Mouse (Mus musculus) heart, embryonic 11.5 days (tissue): ENCODE data around the gene Amh. TPM values are rescaled to one million over a fixed set of nuclear protein-coding genes. Genes with fewer than 3 reads are reported as not detected.

Experiments
- ATAC-seq: fragments of 200-750 bp; cut with Nextera tagmentation; replicated peaks from 2 replicates; pipeline ENCODE4 v1.8.0; 2017; ENCODE audit warnings: moderate library complexity; ENCODE audit not compliant: insufficient number of reproducible peaks, low FRiP score, low TSS enrichment
- H3K27ac ChIP-seq: fragments of 300-500 bp; sonication (generic); 2 replicates; pipeline ENCODE4 v1.5.1; 2014; ENCODE audit warnings: mild to moderate bottlenecking, low read depth, low read length
- H3K27me3 ChIP-seq: fragments of 300-500 bp; sonication (generic); 2 replicates; pipeline ENCODE4 v1.6.1; 2014; ENCODE audit warnings: mild to moderate bottlenecking, low read length, mixed read lengths; ENCODE audit not compliant: control insufficient read depth, insufficient read depth
- H3K36me3 ChIP-seq: fragments of 300-500 bp; sonication (generic); 2 replicates; pipeline ENCODE4 v1.6.1; 2014; ENCODE audit warnings: mild to moderate bottlenecking, low read length, moderate library complexity, mixed read lengths; ENCODE audit not compliant: control insufficient read depth, insufficient read depth
- H3K4me1 ChIP-seq: fragments of 300-500 bp; sonication (generic); 2 replicates; pipeline ENCODE4 v1.6.1; 2014; ENCODE audit warnings: low read length; ENCODE audit not compliant: control insufficient read depth, insufficient read depth
- H3K4me2 ChIP-seq: fragments of 300-500 bp; sonication (generic); 2 replicates; pipeline ENCODE4 v1.6.1; 2014; ENCODE audit warnings: mild to moderate bottlenecking, moderate library complexity
- H3K4me3 ChIP-seq: fragments of 300-500 bp; sonication (generic); 2 replicates; pipeline ENCODE4 v1.5.1; 2014; ENCODE audit warnings: low read depth, low read length
- H3K9ac ChIP-seq: fragments of 300-500 bp; sonication (generic); 2 replicates; pipeline ENCODE4 v1.6.1; 2014; ENCODE audit warnings: mild to moderate bottlenecking, low read depth, low read length, moderate library complexity
- H3K9me3 ChIP-seq: fragments of 300-500 bp; sonication (generic); replicated peaks from 2 replicates; pipeline ENCODE4 v1.6.1; 2016; ENCODE audit warnings: low read length; ENCODE audit not compliant: control insufficient read depth
- WGBS: fragments of 180-500 bp; shearing (Covaris S2); extraction: QIAGEN DNeasy Blood & Tissue Kit; methylation state at CpG from one replicate; pipeline ENCODE4 v1.1.7; 2014; ENCODE audit not compliant: insufficient replicate concordance; 5-methylcytosine and 5-hydroxymethylcytosine counted together
- polyA plus RNA-seq: library from polyadenylated mRNA; unstranded; fragments of >200 nt; fragmentation: Nextera tagmentation; extraction: Ambion mirVana; gene quantifications from 2 replicates; pipeline ENCODE4 v1.2.1, GENCODE M21; 2014

The Amh gene
- polyA plus RNA-seq, 1 experiment from 2014 or later = 0.11 TPM

GRCm38 (mm10) chr10:80843087-80843930 is 38.3 kb downstream of the Amh start:
- H3K4me2 ChIP-seq = peak overlapping the region; percentile 79
- H3K4me3 ChIP-seq = peak overlapping the region; percentile 47
- no peaks in the 10 kb centered on the region for H3K9me3 ChIP-seq
- ATAC-seq = 0 out of 2 replicates have a peak, but pooled peaks have one; percentile 31
- 7% methylated on average over 32 of the region's 32 CpGs for WGBS
- H3K9ac ChIP-seq = peak overlapping the region; percentile 64
- H3K36me3 ChIP-seq = no peaks in the 10 kb centered on the region
- H3K27ac ChIP-seq = no peak overlapping the region
- H3K27me3 ChIP-seq = peaks cover 59% of the 10 kb centered on the region
- H3K4me1 ChIP-seq = peaks cover 11% of the 10 kb centered on the region

DNA sequence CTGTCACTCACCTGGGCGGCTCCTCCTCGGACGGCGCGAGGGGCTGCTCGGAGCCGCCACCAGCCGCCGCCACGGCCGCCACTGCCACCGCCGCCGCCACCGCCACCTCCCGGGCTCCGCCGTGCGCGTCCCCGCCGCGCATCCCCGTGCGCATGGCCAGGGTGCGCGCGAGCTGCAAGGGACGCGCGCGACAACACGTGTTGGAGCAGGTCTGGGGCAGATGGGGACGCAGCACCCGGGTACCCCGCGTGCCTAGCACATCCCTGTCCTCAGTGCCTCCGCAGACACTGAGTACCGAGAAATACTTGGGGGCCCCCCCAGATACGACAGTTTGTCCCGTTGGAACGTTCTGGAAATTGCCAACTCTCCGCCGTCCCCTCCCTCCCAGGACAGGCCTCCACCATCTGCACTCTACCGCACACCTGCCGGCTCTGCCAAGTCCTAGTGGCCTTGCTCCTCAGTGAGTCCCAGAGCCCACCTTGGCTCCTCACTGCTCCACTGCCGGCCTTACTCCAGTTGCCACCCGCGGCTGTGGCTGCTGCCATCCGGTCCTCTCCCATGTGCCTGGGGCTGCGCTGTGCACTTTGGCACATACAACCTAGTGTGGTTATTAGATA is 39.0 kb downstream of the Amh start, which contains the start of gene Lingo3:
Lingo3 (minus strand) TSS at position 109 of the 617 bp plus-strand sequence.
- Histone ChIP-seq H3K9me3 (no peaks in the 10 kb centered on the region), H3K9ac (peak within 1 kb of the TSS; percentile 64), H3K36me3 (no peaks in the 10 kb centered on the region), H3K27ac (no peak within 1 kb of the TSS), H3K4me1 (peaks cover 10% of the 10 kb centered on the region), H3K27me3 (peaks cover 55% of the 10 kb centered on the region), H3K4me3 (peak within 1 kb of the TSS; percentile 47), H3K4me2 (peak within 1 kb of the TSS; percentile 79)
- WGBS = 6% methylated on average over 40 of the region's 51 CpGs
- no peak for ATAC-seq

DNA sequence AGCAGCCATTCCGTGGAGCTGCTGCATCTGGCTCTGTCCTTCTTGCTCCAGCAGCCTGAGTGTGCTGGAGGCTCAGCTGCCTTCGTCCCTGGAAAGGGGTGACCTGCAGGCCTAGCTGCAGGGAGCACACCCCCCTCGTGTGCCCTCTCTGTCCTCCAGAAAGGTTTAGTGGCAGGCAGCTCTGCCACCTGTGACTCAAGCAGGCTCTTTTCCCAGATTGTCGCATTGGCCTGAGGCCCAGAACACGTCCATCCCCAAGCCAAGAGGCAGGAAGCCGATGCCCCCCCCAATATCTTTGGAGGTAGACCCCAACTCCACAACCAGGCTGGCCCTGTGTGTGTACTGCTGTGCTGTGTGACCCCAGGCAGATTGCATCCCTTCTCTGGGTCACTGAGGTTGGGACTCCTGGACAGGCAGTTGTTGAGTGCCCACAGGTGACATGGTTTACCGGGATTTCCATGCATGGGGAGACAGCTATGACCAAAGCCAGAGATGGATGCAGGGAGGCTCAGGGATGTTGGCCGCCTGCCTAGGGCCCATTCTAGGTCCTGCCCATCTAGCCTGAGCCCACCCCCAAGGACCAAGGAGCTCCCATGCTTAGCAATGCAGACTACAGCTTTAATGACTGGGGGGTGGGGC is 40.1 kb downstream of the Amh start:
- H3K9ac ChIP-seq = no peak overlapping the region
- no peak overlapping the region for H3K4me3 ChIP-seq
- H3K36me3 ChIP-seq = no peaks in the 10 kb centered on the region
- H3K27ac ChIP-seq = no peak overlapping the region
- peaks cover 53% of the 10 kb centered on the region for H3K27me3 ChIP-seq
- no peaks in the 10 kb centered on the region for H3K9me3 ChIP-seq
- peaks cover 10% of the 10 kb centered on the region for H3K4me1 ChIP-seq
- no peak overlapping the region for H3K4me2 ChIP-seq
- WGBS = 57% methylated on average over 8 of the region's 8 CpGs
- ATAC-seq = no peak

DNA sequence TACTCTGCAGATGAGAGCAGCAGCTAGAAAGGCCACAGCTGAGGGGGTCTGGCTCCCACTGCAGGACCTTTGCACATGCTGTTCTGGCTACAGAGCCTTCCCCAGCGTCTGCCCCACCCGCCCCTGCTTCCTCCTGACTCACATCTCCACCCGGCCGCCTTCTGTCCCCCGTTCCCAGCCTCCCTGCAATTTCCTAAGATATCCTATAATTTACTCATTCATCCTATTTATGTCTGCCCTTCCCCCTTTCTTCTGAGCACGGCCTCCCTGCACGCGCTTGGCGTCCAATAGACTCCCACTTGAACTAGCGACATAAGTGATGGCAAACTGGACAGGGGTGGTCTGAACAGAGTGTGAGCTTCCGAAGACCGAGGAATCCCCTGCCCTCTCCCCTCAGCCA is 40.7 kb downstream of the Amh start:
- no peak overlapping the region for H3K27ac ChIP-seq
- H3K4me2 ChIP-seq = no peak overlapping the region
- no peak overlapping the region for H3K9ac ChIP-seq
- H3K4me3 ChIP-seq = no peak overlapping the region
- peaks cover 51% of the 10 kb centered on the region for H3K27me3 ChIP-seq
- no peak for ATAC-seq
- 79% methylated on average over 12 of the region's 12 CpGs for WGBS
- H3K36me3 ChIP-seq = no peaks in the 10 kb centered on the region
- peaks cover 10% of the 10 kb centered on the region for H3K4me1 ChIP-seq
- H3K9me3 ChIP-seq = no peaks in the 10 kb centered on the region

DNA sequence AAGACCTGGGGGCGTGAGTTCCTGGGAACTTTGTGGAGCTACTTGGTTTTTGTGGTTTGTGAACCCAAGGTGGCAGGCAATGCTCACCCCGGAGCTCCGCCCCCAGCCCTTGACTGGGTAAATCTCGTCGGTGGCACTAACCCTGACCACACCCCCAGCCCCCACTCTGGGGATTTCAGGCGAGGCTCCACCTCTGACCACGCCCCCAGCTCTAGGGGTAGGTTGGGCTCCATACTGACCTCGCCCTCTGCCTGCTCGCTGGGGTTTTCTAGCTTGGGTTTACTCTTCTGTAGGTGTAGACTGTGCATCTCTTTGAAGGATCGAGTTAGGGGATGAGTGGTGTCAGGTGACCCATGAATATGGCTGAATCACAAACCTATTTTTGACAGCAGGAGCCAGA is 43.5 kb downstream of the Amh start:
- Histone ChIP-seq H3K27me3 (peaks cover 28% of the 10 kb centered on the region), H3K36me3 (peaks cover 13% of the 10 kb centered on the region), H3K9ac (no peak overlapping the region), H3K9me3 (no peaks in the 10 kb centered on the region), H3K4me3 (no peak overlapping the region), H3K4me2 (no peak overlapping the region), H3K27ac (peak overlapping the region; percentile 10; the same call in 1 of the 2 replicates), H3K4me1 (peaks cover 10% of the 10 kb centered on the region)
- 10% methylated on average over 10 of the region's 10 CpGs for WGBS
- ATAC-seq = no peak

DNA sequence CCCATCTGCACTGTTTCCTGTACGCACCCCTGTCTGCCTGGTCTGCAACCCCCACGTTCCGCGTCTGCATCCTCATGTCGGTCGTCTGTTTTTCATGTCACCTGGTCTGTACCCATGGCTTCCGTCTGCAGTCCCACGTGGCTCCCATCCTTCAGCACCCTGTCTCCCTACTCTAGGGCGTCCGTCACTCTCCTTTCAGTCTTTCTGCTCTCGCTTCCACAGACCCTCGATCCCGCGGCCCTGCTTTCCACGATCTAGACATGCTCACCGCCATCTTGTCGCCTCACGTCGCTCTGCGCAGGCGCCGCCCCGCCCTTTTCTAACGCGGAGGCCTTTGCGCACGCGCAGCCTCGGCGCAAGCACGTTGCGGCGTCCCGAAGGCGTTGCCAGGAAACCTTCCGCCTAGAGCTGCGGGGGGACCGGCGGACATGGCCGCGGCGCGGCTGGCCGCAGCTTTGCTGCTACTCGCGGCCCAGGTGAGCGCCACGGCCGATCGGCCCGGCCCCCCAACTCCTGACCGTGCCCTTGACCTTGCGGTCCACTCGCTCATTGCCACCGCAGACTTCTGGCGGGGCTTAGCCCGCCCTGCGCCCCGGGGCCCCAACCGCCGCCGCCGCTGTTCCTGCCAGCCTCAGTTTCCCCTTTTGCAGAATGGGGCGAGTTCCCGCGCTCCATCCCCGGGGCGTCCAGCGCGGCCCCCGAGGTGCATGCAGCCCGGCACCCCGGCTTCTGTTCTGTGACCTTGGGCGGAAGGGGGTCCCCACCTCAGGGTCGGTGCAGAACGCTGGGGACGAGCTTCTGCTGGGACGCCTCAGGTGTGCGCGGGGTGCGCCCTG is 50.1 kb downstream of the Amh start, which contains the start of the genes Lsm7 and Sppl2b:
Lsm7 (minus strand) TSS at position 297 of the 836 bp plus-strand sequence.
Sppl2b (plus strand) TSS at position 363 of the 836 bp plus-strand sequence.
- H3K9me3 ChIP-seq = no peaks in the 10 kb centered on the region
- H3K4me1 ChIP-seq = peaks cover 18% of the 10 kb centered on the region
- H3K36me3 ChIP-seq = peaks cover 13% of the 10 kb centered on the region
- no peaks in the 10 kb centered on the region for H3K27me3 ChIP-seq
- peak within 1 kb of the TSS; percentile 96 for H3K9ac ChIP-seq
- under 1% methylated on average over 81 of the region's 81 CpGs for WGBS
- peak within 1 kb of the TSS; percentile 96 for H3K4me3 ChIP-seq
- peak; percentile 62 for ATAC-seq
- H3K4me2 ChIP-seq = peak within 1 kb of the TSS; percentile 100
- peak within 1 kb of the TSS; percentile 57 for H3K27ac ChIP-seq

DNA sequence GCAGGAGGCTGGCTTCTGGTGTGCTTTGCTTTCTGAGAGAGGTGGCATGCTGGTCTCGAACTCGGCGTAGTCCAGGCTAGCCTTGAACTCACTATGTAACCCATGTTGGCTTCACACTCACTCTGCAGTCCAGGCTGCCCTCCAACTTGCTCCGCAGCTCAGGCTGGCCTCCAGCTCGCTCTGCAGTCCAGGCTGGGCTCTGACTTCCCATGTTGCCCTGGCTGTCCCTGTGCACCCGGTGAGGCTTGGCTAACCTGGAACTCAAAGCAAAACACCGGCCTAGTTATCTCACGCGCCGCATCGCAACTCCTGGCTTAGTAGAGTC is 50.7 kb downstream of the Amh start:
- ATAC-seq = no peak
- peak overlapping the region; percentile 100 for H3K4me2 ChIP-seq
- H3K9me3 ChIP-seq = no peaks in the 10 kb centered on the region
- H3K36me3 ChIP-seq = peaks cover 13% of the 10 kb centered on the region
- H3K4me3 ChIP-seq = peak overlapping the region; percentile 96
- WGBS = 22% methylated on average over 11 of the region's 11 CpGs
- H3K4me1 ChIP-seq = peaks cover 18% of the 10 kb centered on the region
- H3K9ac ChIP-seq = peak overlapping the region; percentile 96
- no peaks in the 10 kb centered on the region for H3K27me3 ChIP-seq
- peak overlapping the region; percentile 57 for H3K27ac ChIP-seq

- no peaks in the 10 kb centered on the region for H3K27me3 ChIP-seq
- no peak for ATAC-seq
- peaks cover 11% of the 10 kb centered on the region for H3K36me3 ChIP-seq
- peak overlapping the region; percentile 100 for H3K4me2 ChIP-seq
- WGBS = 62% methylated on average over 3 of the region's 3 CpGs
- H3K9ac ChIP-seq = peak overlapping the region; percentile 96
- H3K9me3 ChIP-seq = no peaks in the 10 kb centered on the region
- H3K4me1 ChIP-seq = peaks cover 18% of the 10 kb centered on the region
- peak overlapping the region; percentile 96 for H3K4me3 ChIP-seq
- H3K27ac ChIP-seq = peak overlapping the region; percentile 57
These were observed 51.2 kb downstream of the Amh start for GRCm38 (mm10) chr10:80856267-80856666.
